Mouse (Mus musculus) monocyte, adult 2 months (primary cell): ENCODE measurements at regions not wholly inside any gene's neighbourhood (a gene's known extent, or its start where the extent isn't known, plus 50 kb on each side); places are given as distances from the start of the nearest gene placed in this dataset.

ENCODE experiments used
- DNase-seq, 2 experiments: peaks; one replicate each; pipeline ENCODE4 v3.0.0; 2022; ENCODE audit warnings: low spot score in 2 of 2, low read depth in 1 of 2

- DNase-seq: peak in 1 of 2 experiments; percentile 12
Observed at GRCm38 (mm10) chr5:93328059-93328458, 61.0 kb downstream of the Ccng2 start.

- DNase-seq: no peak
Observed at GRCm38 (mm10) chr5:93330851-93331250, 63.8 kb downstream of the Ccng2 start.

DNA sequence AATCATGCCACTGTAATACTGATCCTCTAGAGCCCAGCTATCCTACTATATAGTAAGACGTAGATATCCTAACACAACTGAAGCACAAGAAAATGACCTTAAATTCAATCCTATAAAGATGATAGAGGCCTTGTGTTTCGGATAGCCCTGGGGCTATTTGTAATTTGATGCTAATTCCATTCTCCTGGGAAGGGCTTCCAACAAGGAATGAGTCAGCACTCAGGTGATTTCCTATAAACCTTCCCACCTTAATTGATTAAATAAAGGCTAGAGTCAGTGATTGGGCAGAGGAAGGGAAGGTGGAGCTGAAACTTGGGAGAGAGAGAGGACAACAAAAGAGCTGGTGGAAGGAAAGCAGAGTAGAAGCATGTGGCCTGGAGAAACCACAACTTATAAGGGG is 86.0 kb downstream of the Ccng2 start:
- no peak for DNase-seq
